Mouse (Mus musculus): ENCODE results near the gene Tubg2.

- no peak for TF ChIP-seq POLR2A (IDR thresholded peaks at IDR 0.05; ENCODE audit: insufficient read depth, low read depth, low read length)
- TF ChIP-seq CTCF (IDR thresholded peaks at IDR 0.05; ENCODE audit: insufficient read depth, low read depth, low read length) = no peak
Observed at GRCm38 (mm10) chr11:101164677-101165580, 9.2 kb downstream of the Tubg2 start.
